Mouse (Mus musculus): ENCODE results near the gene Ankrd11. TPM values are rescaled to one million over a fixed set of nuclear protein-coding genes. Genes with fewer than 3 reads are reported as not detected.

The Ankrd11 gene
- polyA plus RNA-seq (2014; fragmentation: Nextera tagmentation; extraction: Ambion mirVana): 49.2 and 53.8 TPM in 2 replicates

DNA sequence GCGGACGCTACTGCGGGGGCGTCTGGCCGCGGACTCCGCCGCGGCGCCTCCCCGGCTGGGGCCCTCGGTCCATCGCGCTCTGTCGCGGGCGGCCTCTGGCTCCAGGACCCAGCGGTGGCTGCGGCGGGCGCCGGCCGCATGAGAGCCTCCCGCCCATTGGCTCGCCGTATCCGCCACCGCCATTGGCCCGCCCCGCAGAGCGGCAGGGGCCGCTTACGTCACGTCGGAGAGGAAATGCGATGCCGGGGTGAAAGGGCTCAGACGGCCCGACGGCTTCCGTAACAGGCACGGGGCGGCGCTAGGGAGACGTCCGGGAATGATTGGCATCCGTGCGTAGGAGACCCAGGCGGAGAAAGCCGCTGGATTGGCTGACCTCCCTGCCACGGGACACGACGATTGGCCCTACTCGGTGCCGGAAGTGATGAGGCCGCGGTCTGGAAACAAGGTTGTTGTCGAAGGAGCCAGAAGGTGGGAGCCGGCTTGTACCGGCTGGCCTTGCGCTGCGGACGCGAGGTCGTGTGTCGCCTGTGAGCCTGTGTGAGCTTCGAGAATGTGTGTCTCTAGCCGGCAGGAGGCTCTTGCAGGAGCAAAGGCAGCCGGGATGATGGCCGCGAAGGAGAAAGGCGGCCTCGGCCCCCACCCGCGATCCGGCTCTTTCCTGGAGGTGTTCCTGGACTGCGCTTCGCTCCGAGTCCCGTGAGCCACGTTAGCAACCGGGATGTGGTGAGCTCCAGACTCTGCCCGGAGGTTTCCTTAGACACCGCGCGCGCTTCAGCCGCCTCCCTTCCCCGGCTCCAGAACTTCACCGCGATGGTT, at the start of gene Ankrd11:
Gene Ankrd11 (minus strand): TSS at position 120 of the 816 bp plus-strand sequence.
- Histone ChIP-seq H3K27me3 (replicated peaks; ENCODE audit: control insufficient read depth, insufficient read depth, low read length) (no peaks in the 10 kb centered on the region), H3K4me3 (ENCODE audit: low read depth, low read length) (peak within 1 kb of the TSS; percentile 100), H3K36me3 (ENCODE audit: control insufficient read depth, insufficient read depth, low read length) (no peaks in the 10 kb centered on the region), H3K9me3 (ENCODE audit: control insufficient read depth, low read length) (no peaks in the 10 kb centered on the region), H3K27ac (ENCODE audit: low read depth, low read length) (peak within 1 kb of the TSS; percentile 98), H3K4me2 (peak within 1 kb of the TSS; percentile 78), H3K9ac (ENCODE audit: low read depth, low read length) (peak within 1 kb of the TSS; percentile 100), H3K4me1 (replicated peaks; ENCODE audit: control insufficient read depth, insufficient read depth, low read length) (peaks cover 32% of the 10 kb centered on the region)
- WGBS: under 1% methylated on average over 86 of the region's 91 CpGs
- ATAC-seq (replicated peaks; ENCODE audit: low FRiP score) (peak; percentile 97), DNase-seq (ENCODE audit: low spot score) (peak; percentile 98)

DNA sequence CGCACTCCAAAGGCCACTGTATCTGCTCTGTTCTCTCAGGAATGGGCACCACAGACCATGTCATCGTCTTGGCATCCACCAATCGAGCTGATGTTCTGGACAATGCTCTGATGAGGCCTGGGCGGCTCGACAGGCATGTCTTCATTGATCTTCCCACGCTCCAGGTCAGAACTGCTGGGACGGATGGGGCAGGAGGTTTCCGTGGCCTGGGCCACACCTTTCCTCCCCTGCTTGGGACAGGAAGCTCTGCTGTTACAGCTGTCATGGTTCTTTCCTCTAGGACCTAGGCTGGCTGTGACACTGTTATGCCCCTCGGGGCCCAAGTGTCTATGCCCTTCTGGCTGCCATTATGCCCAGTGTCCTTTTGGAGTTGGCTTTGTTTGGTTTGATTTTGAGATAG, 45.2 kb upstream of the Ankrd11 start:
- H3K9me3 ChIP-seq (ENCODE audit: control insufficient read depth, low read length): no peaks in the 10 kb centered on the region
- no peaks in the 10 kb centered on the region for H3K4me1 ChIP-seq (replicated peaks; ENCODE audit: control insufficient read depth, insufficient read depth, low read length)
- WGBS: 88% methylated on average over 9 of the region's 9 CpGs
- DNase-seq (ENCODE audit: low spot score) (no peak), ATAC-seq (replicated peaks; ENCODE audit: low FRiP score) (no peak)
- H3K9ac ChIP-seq (ENCODE audit: low read depth, low read length): no peak overlapping the region
- H3K4me2 ChIP-seq: no peak overlapping the region
- H3K4me3 ChIP-seq (ENCODE audit: low read depth, low read length): no peak overlapping the region
- H3K27ac ChIP-seq (ENCODE audit: low read depth, low read length): no peak overlapping the region
- peaks cover 39% of the 10 kb centered on the region for H3K36me3 ChIP-seq (ENCODE audit: control insufficient read depth, insufficient read depth, low read length)
- H3K27me3 ChIP-seq (replicated peaks; ENCODE audit: control insufficient read depth, insufficient read depth, low read length): no peaks in the 10 kb centered on the region

GRCm38 (mm10) chr8:123083610-123084009, 41.5 kb upstream of the Ankrd11 start:
- H3K27me3 ChIP-seq (replicated peaks; ENCODE audit: control insufficient read depth, insufficient read depth, low read length): no peaks in the 10 kb centered on the region
- H3K4me2 ChIP-seq: no peak overlapping the region
- H3K4me3 ChIP-seq (ENCODE audit: low read depth, low read length): no peak overlapping the region
- peaks cover 36% of the 10 kb centered on the region for H3K36me3 ChIP-seq (ENCODE audit: control insufficient read depth, insufficient read depth, low read length)
- DNase-seq (ENCODE audit: low spot score): no peak
- no peak overlapping the region for H3K9ac ChIP-seq (ENCODE audit: low read depth, low read length)
- H3K9me3 ChIP-seq (ENCODE audit: control insufficient read depth, low read length): no peaks in the 10 kb centered on the region
- no peak for ATAC-seq (replicated peaks; ENCODE audit: low FRiP score)
- no peaks in the 10 kb centered on the region for H3K4me1 ChIP-seq (replicated peaks; ENCODE audit: control insufficient read depth, insufficient read depth, low read length)
- 90% methylated on average over 12 of the region's 12 CpGs for WGBS
- no peak overlapping the region for H3K27ac ChIP-seq (ENCODE audit: low read depth, low read length)

DNA sequence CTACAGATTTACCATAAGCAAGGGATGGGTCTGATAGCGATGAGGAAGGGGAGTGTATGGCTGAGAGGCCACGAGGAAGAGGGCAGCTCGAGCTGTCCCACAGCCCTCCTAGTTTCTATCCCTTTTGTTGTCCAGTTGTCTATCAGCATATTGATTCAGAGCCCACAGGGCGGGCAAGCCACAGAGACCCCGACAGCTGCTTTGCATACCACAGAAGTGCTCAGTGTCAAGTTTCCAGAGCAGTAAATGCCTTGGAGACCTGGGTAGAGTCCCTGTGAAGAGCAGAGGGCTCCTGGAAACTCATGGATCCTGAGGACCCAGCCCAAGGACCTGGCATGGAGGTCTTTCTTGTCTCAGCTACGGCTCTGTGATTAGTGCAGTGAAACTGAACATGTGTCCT, 40.9 kb upstream of the Ankrd11 start:
- Histone ChIP-seq H3K4me2 (no peak overlapping the region), H3K9ac (ENCODE audit: low read depth, low read length) (no peak overlapping the region), H3K27me3 (replicated peaks; ENCODE audit: control insufficient read depth, insufficient read depth, low read length) (no peaks in the 10 kb centered on the region), H3K4me3 (ENCODE audit: low read depth, low read length) (no peak overlapping the region), H3K4me1 (replicated peaks; ENCODE audit: control insufficient read depth, insufficient read depth, low read length) (no peaks in the 10 kb centered on the region), H3K9me3 (ENCODE audit: control insufficient read depth, low read length) (no peaks in the 10 kb centered on the region), H3K36me3 (ENCODE audit: control insufficient read depth, insufficient read depth, low read length) (peaks cover 36% of the 10 kb centered on the region), H3K27ac (ENCODE audit: low read depth, low read length) (no peak overlapping the region)
- ATAC-seq (replicated peaks; ENCODE audit: low FRiP score) (no peak), DNase-seq (ENCODE audit: low spot score) (no peak)
- WGBS: 81% methylated on average over 6 of the region's 6 CpGs

GRCm38 (mm10) chr8:123077213-123077612, 35.1 kb upstream of the Ankrd11 start:
- H3K36me3 ChIP-seq (ENCODE audit: control insufficient read depth, insufficient read depth, low read length): peaks cover 33% of the 10 kb centered on the region
- H3K9ac ChIP-seq (ENCODE audit: low read depth, low read length): no peak overlapping the region
- no peak overlapping the region for H3K4me2 ChIP-seq
- H3K4me1 ChIP-seq (replicated peaks; ENCODE audit: control insufficient read depth, insufficient read depth, low read length): peaks cover 6% of the 10 kb centered on the region; the same call in 1 of the 2 replicates
- no peaks in the 10 kb centered on the region for H3K9me3 ChIP-seq (ENCODE audit: control insufficient read depth, low read length)
- no peak for DNase-seq (ENCODE audit: low spot score)
- H3K27me3 ChIP-seq (replicated peaks; ENCODE audit: control insufficient read depth, insufficient read depth, low read length): no peaks in the 10 kb centered on the region
- no peak overlapping the region for H3K27ac ChIP-seq (ENCODE audit: low read depth, low read length)
- no peak overlapping the region for H3K4me3 ChIP-seq (ENCODE audit: low read depth, low read length)
- ATAC-seq (replicated peaks; ENCODE audit: low FRiP score): peak; percentile 84
- WGBS: 76% methylated on average over 6 of the region's 6 CpGs

GRCm38 (mm10) chr8:123071176-123071575, 29.1 kb upstream of the Ankrd11 start:
- Histone ChIP-seq H3K27me3 (replicated peaks; ENCODE audit: control insufficient read depth, insufficient read depth, low read length) (no peaks in the 10 kb centered on the region), H3K36me3 (ENCODE audit: control insufficient read depth, insufficient read depth, low read length) (peaks cover 18% of the 10 kb centered on the region)
- no peak for ATAC-seq (replicated peaks; ENCODE audit: low FRiP score)

DNA sequence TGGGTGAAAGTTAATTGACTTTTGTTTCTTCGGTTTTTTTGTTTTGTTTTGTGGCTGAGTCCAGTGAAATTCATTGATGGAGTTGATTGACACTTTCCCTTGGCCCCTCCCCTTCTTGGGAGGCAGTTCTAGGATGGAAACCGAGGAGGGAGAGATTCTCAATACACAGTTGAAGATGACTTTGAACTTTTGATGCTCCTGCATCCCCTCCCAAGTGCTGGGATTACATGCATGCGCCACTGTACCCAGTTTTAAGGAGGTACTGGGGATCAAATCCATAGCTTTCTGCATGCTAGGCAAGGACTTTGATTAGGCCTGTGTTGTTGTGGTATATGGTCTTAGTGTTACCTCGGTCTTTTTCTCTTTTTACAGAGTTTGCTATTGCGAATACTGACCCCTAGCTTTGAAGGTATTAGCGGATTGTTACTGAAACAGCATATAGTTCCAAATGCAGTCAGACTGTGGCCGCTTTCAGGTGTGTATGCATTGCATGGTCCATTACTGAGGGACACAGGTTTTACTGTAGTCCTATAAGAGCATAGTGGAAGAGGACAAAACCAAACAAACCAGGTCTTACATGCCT, 24.1 kb upstream of the Ankrd11 start:
- 34% methylated on average over 7 of the region's 7 CpGs for WGBS
- H3K27ac ChIP-seq (ENCODE audit: low read depth, low read length): peak overlapping the region; percentile 92
- no peak for DNase-seq (ENCODE audit: low spot score)
- H3K4me1 ChIP-seq (replicated peaks; ENCODE audit: control insufficient read depth, insufficient read depth, low read length): peaks cover 17% of the 10 kb centered on the region
- H3K27me3 ChIP-seq (replicated peaks; ENCODE audit: control insufficient read depth, insufficient read depth, low read length): no peaks in the 10 kb centered on the region
- H3K4me3 ChIP-seq (ENCODE audit: low read depth, low read length): peak overlapping the region; percentile 95
- ATAC-seq (replicated peaks; ENCODE audit: low FRiP score): no peak
- peak overlapping the region; percentile 99 for H3K9ac ChIP-seq (ENCODE audit: low read depth, low read length)
- H3K4me2 ChIP-seq: peak overlapping the region; percentile 93
- peaks cover 5% of the 10 kb centered on the region; the same call in 1 of the 2 replicates for H3K36me3 ChIP-seq (ENCODE audit: control insufficient read depth, insufficient read depth, low read length)
- no peaks in the 10 kb centered on the region for H3K9me3 ChIP-seq (ENCODE audit: control insufficient read depth, low read length)

More at GRCm38 (mm10) chr8:123071176-123071575, 29.1 kb upstream of the Ankrd11 start:
- H3K4me1 ChIP-seq (replicated peaks; ENCODE audit: control insufficient read depth, insufficient read depth, low read length): peaks cover 10% of the 10 kb centered on the region
- H3K9me3 ChIP-seq (ENCODE audit: control insufficient read depth, low read length): no peaks in the 10 kb centered on the region
- no peak overlapping the region for H3K4me3 ChIP-seq (ENCODE audit: low read depth, low read length)
- no peak for DNase-seq (ENCODE audit: low spot score)
- no peak overlapping the region for H3K27ac ChIP-seq (ENCODE audit: low read depth, low read length)
- WGBS: 86% methylated on average over 4 of the region's 4 CpGs
- H3K9ac ChIP-seq (ENCODE audit: low read depth, low read length): no peak overlapping the region
- H3K4me2 ChIP-seq: no peak overlapping the region

DNA sequence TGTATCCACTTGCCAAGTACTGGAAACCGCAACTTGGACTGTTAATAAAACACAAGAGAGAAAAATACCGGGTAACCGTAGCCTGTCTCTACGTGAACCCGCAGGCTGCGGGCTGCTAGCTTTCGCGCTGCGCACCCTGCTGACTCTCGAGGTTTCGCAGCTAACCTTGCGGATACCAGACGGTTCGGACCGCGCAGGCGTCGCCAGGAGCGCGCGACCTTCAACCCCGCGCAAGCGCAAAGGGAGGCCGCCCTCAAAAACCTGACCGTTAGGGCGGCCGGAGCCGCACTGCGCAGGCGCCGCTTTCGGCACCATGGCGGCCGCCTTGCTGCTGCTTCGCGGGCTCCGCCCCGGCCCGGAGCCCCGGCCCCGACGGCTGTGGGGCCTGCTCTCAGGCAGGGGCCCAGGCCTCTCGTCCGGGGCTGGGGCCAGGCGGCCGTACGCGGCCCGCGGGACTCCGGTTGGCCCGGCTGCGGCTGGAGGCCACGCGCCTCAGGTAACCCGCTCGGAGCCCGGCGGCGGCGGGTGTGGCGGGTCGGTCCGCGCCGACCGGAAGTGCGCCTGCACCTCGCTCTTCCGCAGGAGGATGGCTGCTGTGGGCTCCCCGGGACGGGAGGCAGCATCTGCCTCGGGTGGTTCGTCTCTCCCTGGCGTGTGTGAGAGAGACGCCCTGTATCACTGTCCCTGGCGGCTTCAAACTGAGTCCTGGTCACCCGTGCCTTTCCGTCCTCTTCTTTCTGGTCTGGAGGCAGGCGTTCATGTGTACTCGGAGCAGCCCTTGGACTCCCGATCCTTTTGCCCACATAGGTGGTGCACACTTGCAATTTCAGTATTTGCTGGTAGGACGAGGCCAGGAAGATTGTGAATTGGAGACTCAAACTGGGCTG, 23.4 kb upstream of the Ankrd11 start:
- Histone ChIP-seq H3K4me2 (peak overlapping the region; percentile 93), H3K4me1 (replicated peaks; ENCODE audit: control insufficient read depth, insufficient read depth, low read length) (peaks cover 17% of the 10 kb centered on the region), H3K4me3 (ENCODE audit: low read depth, low read length) (peak overlapping the region; percentile 95), H3K27me3 (replicated peaks; ENCODE audit: control insufficient read depth, insufficient read depth, low read length) (no peaks in the 10 kb centered on the region), H3K9ac (ENCODE audit: low read depth, low read length) (peak overlapping the region; percentile 99), H3K9me3 (ENCODE audit: control insufficient read depth, low read length) (no peaks in the 10 kb centered on the region), H3K36me3 (ENCODE audit: control insufficient read depth, insufficient read depth, low read length) (peaks cover 5% of the 10 kb centered on the region; the same call in 1 of the 2 replicates), H3K27ac (ENCODE audit: low read depth, low read length) (peak overlapping the region; percentile 92)
- WGBS: under 1% methylated on average over 84 of the region's 84 CpGs
- peak; percentile 96 for ATAC-seq (replicated peaks; ENCODE audit: low FRiP score)
- DNase-seq (ENCODE audit: low spot score): peak; percentile 94
